Mouse (Mus musculus): ENCODE measurements around the gene Mpp3. TPM values are rescaled to one million over a fixed set of nuclear protein-coding genes. Genes with fewer than 3 reads are reported as not detected.

Gene Mpp3
- total and polyA plus RNA-seq, 3 experiments: 0.12 to 3.8 (median 0.31) TPM

- in situ Hi-C loops (cut with MboI; ENCODE audit: low pct_ligation_motif_present, low pct_unique_long_range_greater_than_20kb, low sequenced_read_pairs): no loop called here
- Histone ChIP-seq H3K4me1 (ENCODE audit: control insufficient read depth in 1 of 2, insufficient read depth in 2 of 2) (peaks cover 0 to 2% of the 10 kb centered on the region in 2 experiments; a peak in 2 of 4 replicates), H3K79me2 (replicated peaks; ENCODE audit: control insufficient read depth, extremely low read depth, insufficient read depth, poor library complexity, severe bottlenecking) (no peaks in the 10 kb centered on the region), H3K4me3 (replicated peaks in 1 of 3; ENCODE audit: low read depth in 2 of 3, low read length in 2 of 3, poor library complexity in 1 of 3) (peak overlapping the region in 1 of 3 experiments; percentile 58), H3K9ac (ENCODE audit: insufficient read depth, low read depth) (peak overlapping the region; percentile 2; the same call in 1 of the 2 replicates), H3K9me3 (replicated peaks; ENCODE audit: low read length) (no peaks in the 10 kb centered on the region), H3K36me3 (replicated peaks in 1 of 2; ENCODE audit: control insufficient read depth in 1 of 2, insufficient read depth in 1 of 2, low read length in 1 of 2) (no peaks in the 10 kb centered on the region), H3K4me2 (ENCODE audit: insufficient read depth, low read depth, poor library complexity, severe bottlenecking) (peak overlapping the region; percentile 81), H3K27me3 (replicated peaks) (peaks cover 86% of the 10 kb centered on the region), H3K27ac (ENCODE audit: insufficient read depth, low read depth) (no peak overlapping the region)
- TF ChIP-seq CTCF (conservative IDR thresholded peaks at IDR 0.05 in 1 of 2, IDR thresholded peaks at IDR 0.05 in 1 of 2; ENCODE audit: low read depth in 2 of 2, low read length in 2 of 2) (peak in 1 of 2 experiments; percentile 40; a peak in 2 of 4 replicates), BHLHE40 (IDR thresholded peaks at IDR 0.05; ENCODE audit: low read depth, low read length) (0 out of 2 replicates have a peak, but pooled peaks have one; percentile 9), MXI1 (IDR thresholded peaks at IDR 0.05; ENCODE audit: low read depth, low read length) (0 out of 2 replicates have a peak, but pooled peaks have one; percentile 19), RAD21 (IDR thresholded peaks at IDR 0.05; ENCODE audit: low read depth, low read length) (peak; percentile 18; the same call in 1 of the 2 replicates), MYC (IDR thresholded peaks at IDR 0.05; ENCODE audit: low read depth, low read length) (no peak), MAFK (IDR thresholded peaks at IDR 0.05; ENCODE audit: insufficient replicate concordance, low read length) (no peak), POLR2AphosphoS2 (IDR thresholded peaks at IDR 0.05; ENCODE audit: low read depth, low read length) (no peak), HCFC1 (IDR thresholded peaks at IDR 0.05; ENCODE audit: low read depth, low read length) (no peak)
- dilution Hi-C loops (cut with MboI; ENCODE audit: extremely low pct_ligation_motif_present, extremely low pct_unique_long_range_greater_than_20kb, low sequenced_read_pairs): no loop called here
- peak; percentile 12 for DNase-seq (ENCODE audit: extremely low read depth)
These were observed 772 bp downstream of the Mpp3 start for GRCm38 (mm10) chr11:102027361-102028017.

- no peaks in the 10 kb centered on the region for H3K36me3 ChIP-seq (replicated peaks in 1 of 2; ENCODE audit: control insufficient read depth in 1 of 2, insufficient read depth in 1 of 2, low read length in 1 of 2)
- peaks cover 0 to 2% of the 10 kb centered on the region in 2 experiments; a peak in 2 of 4 replicates for H3K4me1 ChIP-seq (ENCODE audit: control insufficient read depth in 1 of 2, insufficient read depth in 2 of 2)
- no peak for TF ChIP-seq RCOR1 (conservative IDR thresholded peaks at IDR 0.05; ENCODE audit: low read depth, low read length)
- TF ChIP-seq TCF12 (IDR thresholded peaks at IDR 0.05; ENCODE audit: low read depth, low read length): no peak
- peak; percentile 35; the same call in 1 of the 2 replicates for TF ChIP-seq POLR2A (IDR thresholded peaks at IDR 0.05; ENCODE audit: low read depth, low read length)
- TF ChIP-seq MAFK (IDR thresholded peaks at IDR 0.05; ENCODE audit: insufficient replicate concordance, low read length): no peak
- no peaks in the 10 kb centered on the region for H3K9me3 ChIP-seq (replicated peaks; ENCODE audit: low read length)
- no peak for DNase-seq (ENCODE audit: extremely low read depth)
- peak overlapping the region; percentile 81 for H3K4me2 ChIP-seq (ENCODE audit: insufficient read depth, low read depth, poor library complexity, severe bottlenecking)
- H3K79me2 ChIP-seq (replicated peaks; ENCODE audit: control insufficient read depth, extremely low read depth, insufficient read depth, poor library complexity, severe bottlenecking): no peaks in the 10 kb centered on the region
- dilution Hi-C loops (cut with MboI; ENCODE audit: extremely low pct_ligation_motif_present, extremely low pct_unique_long_range_greater_than_20kb, low sequenced_read_pairs): no loop called here
- H3K4me3 ChIP-seq (replicated peaks in 1 of 3; ENCODE audit: low read depth in 2 of 3, low read length in 2 of 3, poor library complexity in 1 of 3): peak overlapping the region in 1 of 3 experiments; percentile 58
- no peak overlapping the region for H3K27ac ChIP-seq (ENCODE audit: insufficient read depth, low read depth)
- H3K9ac ChIP-seq (ENCODE audit: insufficient read depth, low read depth): peak overlapping the region; percentile 4; the same call in 1 of the 2 replicates
- H3K27me3 ChIP-seq (replicated peaks): peaks cover 84% of the 10 kb centered on the region
- in situ Hi-C loops (cut with MboI; ENCODE audit: low pct_ligation_motif_present, low pct_unique_long_range_greater_than_20kb, low sequenced_read_pairs): no loop called here
These were observed 1.4 kb downstream of the Mpp3 start for GRCm38 (mm10) chr11:102026694-102027360.

All from CH12.LX (cell line).